Mouse (Mus musculus): ENCODE measurements at regions not wholly inside any gene's neighbourhood (a gene's known extent, or its start where the extent isn't known, plus 50 kb on each side); places are given as distances from the start of the nearest gene placed in this dataset.

- peak; percentile 67 for DNase-seq (ENCODE audit: low spot score)
Observed at GRCm38 (mm10) chr3:35102715-35103591, 452.7 kb downstream of the Sox2 start.

- DNase-seq (ENCODE audit: low spot score): no peak
Observed at GRCm38 (mm10) chr3:35104884-35105283, 454.7 kb downstream of the Sox2 start.

DNA sequence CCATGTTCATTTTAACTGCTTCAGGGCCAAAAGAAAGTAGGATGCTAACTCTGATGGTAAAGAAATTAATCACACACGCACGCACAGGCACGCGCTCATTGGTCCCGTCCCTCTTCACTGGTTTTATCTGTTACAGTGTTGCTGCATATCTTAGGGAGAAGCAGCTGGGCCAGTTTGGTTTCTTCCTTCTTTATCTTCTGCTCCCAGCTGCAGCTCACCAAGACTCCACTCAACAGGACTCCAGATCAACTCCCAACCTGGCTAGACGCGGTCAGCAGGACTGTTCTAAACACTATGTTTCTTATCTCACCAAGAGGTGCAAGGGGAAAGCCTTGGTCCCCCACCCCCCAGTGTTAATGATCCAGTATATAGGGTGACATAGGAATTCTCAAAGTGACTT, 455.9 kb downstream of the Sox2 start:
- no peak for DNase-seq (ENCODE audit: low spot score)

DNA sequence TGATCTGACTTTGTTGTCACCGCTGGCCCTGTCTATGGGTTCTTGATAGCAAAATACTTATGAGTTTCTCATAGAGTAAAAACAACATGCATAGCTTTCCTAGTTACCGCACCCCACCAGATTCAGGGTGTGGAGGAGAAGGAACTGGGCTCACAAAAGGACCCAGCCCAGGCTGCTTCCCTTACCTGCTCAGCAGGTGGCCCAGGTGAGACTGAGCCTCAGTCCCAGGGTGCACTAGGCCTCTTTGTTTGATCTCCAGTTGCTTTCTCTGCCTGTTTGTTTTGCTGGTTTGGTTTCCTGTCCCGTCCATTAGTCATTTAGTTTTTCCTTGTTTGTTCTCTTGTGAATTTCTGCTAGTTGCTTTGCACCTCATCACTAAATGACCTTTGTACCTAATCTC, 483.3 kb downstream of the Sox2 start:
- DNase-seq (ENCODE audit: low spot score): no peak

- no peak for DNase-seq (ENCODE audit: low spot score)
Observed at GRCm38 (mm10) chr3:35141500-35142220, 491.5 kb downstream of the Sox2 start.

DNA sequence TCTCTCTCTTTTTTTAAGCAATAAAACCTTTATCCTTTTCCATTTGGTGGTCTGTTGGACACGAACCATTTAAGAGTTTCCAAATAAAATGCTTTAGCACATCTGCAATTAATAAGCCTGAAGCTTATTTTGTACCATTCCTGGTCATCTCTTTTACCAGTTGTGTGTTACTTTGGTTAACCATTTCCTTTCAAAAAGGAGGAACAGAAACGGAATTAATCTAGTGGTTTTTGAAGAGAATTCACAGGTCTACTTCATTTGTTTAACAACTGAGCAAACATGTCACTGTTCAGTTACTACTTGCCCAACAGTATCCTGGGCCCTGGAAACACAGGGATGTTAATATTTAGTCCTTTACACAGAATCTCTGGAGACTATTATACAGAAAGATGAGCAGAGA, 492.5 kb downstream of the Sox2 start:
- no peak for DNase-seq (ENCODE audit: low spot score)

- no peak for DNase-seq (ENCODE audit: low spot score)
Observed at GRCm38 (mm10) chr3:35145569-35145968, 495.4 kb downstream of the Sox2 start.

- DNase-seq (ENCODE audit: low spot score): no peak
Observed at GRCm38 (mm10) chr3:35146681-35147080, 496.5 kb downstream of the Sox2 start.

- no peak for DNase-seq (ENCODE audit: low spot score)
Observed at GRCm38 (mm10) chr3:35149251-35149691, 499.1 kb downstream of the Sox2 start.

GRCm38 (mm10) chr3:35152191-35152590, 502.0 kb downstream of the Sox2 start:
- DNase-seq (ENCODE audit: low spot score): no peak

GRCm38 (mm10) chr3:35154266-35154665, 504.1 kb downstream of the Sox2 start:
- DNase-seq (ENCODE audit: low spot score): no peak

DNA sequence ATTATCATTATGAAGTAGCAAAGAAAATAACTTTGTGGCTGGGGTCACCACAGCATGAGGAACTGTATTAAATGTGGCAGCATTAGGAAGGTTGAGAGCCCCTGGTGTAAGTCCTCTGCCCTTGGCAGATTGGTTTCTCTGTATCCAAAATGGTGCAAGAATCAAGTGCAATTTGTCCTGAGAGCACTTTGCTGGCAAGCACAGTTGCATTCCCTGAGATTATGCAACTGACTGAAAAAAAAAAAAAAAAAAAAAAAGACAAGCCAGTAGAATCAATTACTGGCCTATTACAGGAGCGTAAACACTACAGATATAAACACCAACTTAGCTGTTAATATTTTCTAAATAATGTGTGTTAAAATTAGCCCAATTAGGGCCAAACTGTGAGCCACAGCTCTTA, 518.5 kb downstream of the Sox2 start:
- no peak for DNase-seq (ENCODE audit: low spot score)

- DNase-seq (ENCODE audit: low spot score): no peak
Observed at GRCm38 (mm10) chr3:35178759-35179440, 528.7 kb downstream of the Sox2 start.

DNA sequence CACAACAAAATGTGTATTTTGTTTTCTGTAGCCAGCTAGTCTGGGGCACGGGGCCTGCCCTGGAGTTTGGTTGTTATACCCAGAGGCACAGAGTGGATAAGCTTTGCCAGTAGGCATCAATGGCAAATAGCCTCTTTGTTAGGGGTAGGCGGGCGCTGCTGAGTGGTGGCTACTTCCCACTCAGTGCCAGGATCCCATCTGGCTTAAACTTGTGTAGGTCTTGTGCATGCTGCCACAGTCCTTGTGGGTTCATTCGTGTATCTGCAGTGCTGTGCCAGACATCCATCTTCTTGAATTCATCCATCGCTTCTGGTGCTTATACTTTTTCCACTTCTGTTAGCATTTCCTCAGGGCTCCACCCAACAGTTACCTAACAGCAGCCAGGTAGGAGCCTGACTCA, 545.4 kb upstream of the Atp11b start:
- no peak for DNase-seq (ENCODE audit: low spot score)

GRCm38 (mm10) chr3:35219394-35219793, 534.5 kb upstream of the Atp11b start:
- DNase-seq (ENCODE audit: low spot score): no peak

DNA sequence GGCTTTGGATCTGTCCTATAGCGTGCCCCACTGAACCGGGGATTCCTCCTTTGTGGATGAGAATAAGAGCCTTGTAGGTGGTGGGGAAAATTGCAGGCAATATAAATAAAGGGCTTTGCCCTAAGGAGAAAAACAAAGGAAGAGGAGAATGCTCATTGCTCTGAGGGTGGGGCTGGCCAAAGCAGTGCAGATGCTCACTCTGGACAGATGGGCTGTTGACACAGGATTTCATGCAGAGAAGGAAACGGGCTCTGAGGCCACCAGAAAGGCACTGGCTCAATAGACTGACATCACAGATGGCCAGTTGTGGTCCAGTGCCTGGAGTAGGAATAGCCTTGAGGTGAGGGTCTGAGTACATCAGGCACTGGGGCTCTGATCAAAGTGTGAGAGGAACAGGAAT, 532.7 kb upstream of the Atp11b start:
- DNase-seq (ENCODE audit: low spot score): no peak

- DNase-seq (ENCODE audit: low spot score): no peak
Observed at GRCm38 (mm10) chr3:35222251-35222650, 531.7 kb upstream of the Atp11b start.

GRCm38 (mm10) chr3:35225051-35225701, 528.7 kb upstream of the Atp11b start:
- no peak for DNase-seq (ENCODE audit: low spot score)

DNA sequence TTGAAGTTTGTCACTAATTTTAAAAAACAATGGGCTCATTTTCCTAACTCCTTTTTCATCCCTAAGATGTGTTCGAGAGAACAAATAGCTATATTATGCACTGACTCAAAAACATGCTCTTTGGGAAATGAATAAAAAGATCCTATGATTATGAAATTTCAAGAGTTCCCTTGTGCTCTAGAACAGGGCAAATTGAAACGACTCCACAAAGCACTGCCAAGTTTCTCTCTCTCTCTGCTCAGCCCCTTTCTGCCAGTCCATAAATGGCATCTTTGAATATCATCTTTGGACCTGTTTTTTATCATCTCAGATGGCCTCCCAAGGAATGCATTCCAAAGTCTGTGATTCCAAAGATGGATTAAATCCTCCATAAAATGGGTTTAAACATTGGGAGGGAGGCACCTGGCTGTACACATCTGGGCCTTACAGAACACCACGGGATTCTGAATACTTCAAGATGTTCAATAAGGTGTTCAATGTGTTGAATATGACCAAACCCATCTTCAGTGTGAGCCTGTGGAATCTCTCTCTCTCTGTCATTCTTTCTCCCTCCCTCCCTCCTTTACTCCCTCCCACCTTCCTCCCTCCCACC, 528.0 kb upstream of the Atp11b start:
- DNase-seq (ENCODE audit: low spot score): no peak

GRCm38 (mm10) chr3:35231158-35231928, 522.6 kb upstream of the Atp11b start:
- DNase-seq (ENCODE audit: low spot score): no peak

Data from thymus, postnatal 0 days (tissue).